In the genomic region with DNA sequence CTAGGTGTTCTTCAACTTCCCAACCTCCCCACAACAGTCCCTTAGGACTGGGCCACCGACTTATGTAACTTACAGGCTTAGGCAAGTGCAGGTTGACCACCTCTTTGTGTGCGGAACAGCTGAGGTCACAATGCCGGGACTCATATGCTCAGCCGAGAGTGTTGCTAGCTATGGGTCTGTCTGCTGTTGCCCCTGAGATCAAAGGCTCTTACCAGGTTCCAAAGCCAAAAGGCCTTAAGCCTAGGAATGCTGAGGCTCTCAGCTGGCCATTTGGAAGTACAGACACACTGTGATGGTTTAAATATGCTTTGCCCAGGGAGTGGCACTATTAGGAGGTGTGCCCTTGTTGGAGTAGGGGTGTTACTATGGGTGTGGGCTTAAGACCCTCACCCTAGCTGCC, we compare ENCODE assay signal across 44 mouse cellular contexts. TPM values are rescaled to one million over a fixed set of nuclear protein-coding genes. Genes with fewer than 3 reads are reported as not detected.
"Had no signal": no experiment of that assay in that cellular context is flagged by ENCODE, and none has a peak within 500 bp of the region (broad histone marks: within the 10 kb centered on the region; RNA-seq: fewer than 3 reads in every experiment).

A gene (minus strand): TSS at position 101 of the 400 bp plus-strand sequence.

- H3K4me2 ChIP-seq: limb, embryonic 12.5 days; limb, embryonic 13.5 days; limb, embryonic 15.5 days; liver, embryonic 11.5 days; liver, embryonic 12.5 days; liver, embryonic 13.5 days; liver, embryonic 15.5 days; lung, embryonic 14.5 days; lung, embryonic 15.5 days; midbrain, embryonic 12.5 days; midbrain, embryonic 13.5 days; midbrain, embryonic 15.5 days had no signal

- ATAC-seq: liver, embryonic 12.5 days; liver, postnatal 0 days; lung, postnatal 0 days; midbrain, embryonic 13.5 days; midbrain, embryonic 15.5 days; midbrain, embryonic 16.5 days had no signal

- H3K4me1 ChIP-seq: limb, embryonic 10.5 days; limb, embryonic 13.5 days; liver, embryonic 12.5 days; liver, embryonic 13.5 days; liver, embryonic 15.5 days; lung, embryonic 15.5 days; megakaryocyte, embryonic 14.5 days; midbrain, embryonic 12.5 days; midbrain, embryonic 13.5 days; midbrain, embryonic 15.5 days had no signal

- H3K27me3 ChIP-seq: limb, embryonic 12.5 days; limb, embryonic 13.5 days; limb, embryonic 15.5 days; liver, embryonic 12.5 days; liver, embryonic 13.5 days; liver, embryonic 15.5 days; lung, embryonic 15.5 days; midbrain, embryonic 12.5 days; midbrain, embryonic 13.5 days; midbrain, embryonic 15.5 days had no signal

- H3K9ac ChIP-seq: limb, embryonic 12.5 days; limb, embryonic 13.5 days; limb, embryonic 15.5 days; liver, embryonic 12.5 days; liver, embryonic 13.5 days; liver, embryonic 14.5 days; liver, embryonic 15.5 days; liver, postnatal 0 days; lung, embryonic 14.5 days; lung, embryonic 15.5 days; midbrain, embryonic 12.5 days; midbrain, embryonic 13.5 days; midbrain, embryonic 15.5 days had no signal

- H3K36me3 ChIP-seq: limb, embryonic 10.5 days; limb, embryonic 12.5 days; limb, embryonic 13.5 days; limb, embryonic 15.5 days; liver, embryonic 12.5 days; liver, embryonic 13.5 days; liver, embryonic 15.5 days; lung, embryonic 15.5 days; midbrain, embryonic 10.5 days; midbrain, embryonic 12.5 days; midbrain, embryonic 13.5 days; midbrain, embryonic 15.5 days had no signal

- H3K27ac ChIP-seq: left cerebral cortex, adult 2 months; limb, embryonic 10.5 days; limb, embryonic 12.5 days; limb, embryonic 13.5 days; limb, embryonic 15.5 days; liver, embryonic 12.5 days; liver, embryonic 13.5 days; liver, embryonic 14.5 days; liver, embryonic 15.5 days; lung, embryonic 15.5 days; macrophage; midbrain, embryonic 10.5 days; midbrain, embryonic 12.5 days; midbrain, embryonic 13.5 days; midbrain, embryonic 15.5 days had no signal

- H3K4me3 ChIP-seq: left cerebral cortex, adult 2 months; limb, embryonic 10.5 days; limb, embryonic 12.5 days; limb, embryonic 13.5 days; limb, embryonic 15.5 days; liver, embryonic 12.5 days; liver, embryonic 13.5 days; liver, embryonic 15.5 days; lung, embryonic 15.5 days; megakaryocyte, embryonic 14.5 days; midbrain, embryonic 10.5 days; midbrain, embryonic 12.5 days; midbrain, embryonic 13.5 days; midbrain, embryonic 15.5 days; myocyte had no signal

- H3K9me3 ChIP-seq: limb, embryonic 10.5 days; limb, embryonic 13.5 days; limb, embryonic 15.5 days; liver, embryonic 12.5 days; liver, embryonic 13.5 days; liver, embryonic 15.5 days; lung, embryonic 15.5 days; midbrain, embryonic 10.5 days; midbrain, embryonic 12.5 days; midbrain, embryonic 13.5 days; midbrain, embryonic 15.5 days had no signal

- DNase-seq: left cerebral cortex, postnatal 4 days; liver; liver, embryonic 13.5 days; liver, postnatal 0 days; lung, adult 18-20 months; lung, adult 2 months; lung, embryonic 14.5 days; lung, postnatal 10 days; lung, postnatal 14 days; lung, postnatal 36 days; lung, postnatal 4 days; midbrain, embryonic 14.5 days had no signal

RNA-seq across cellular contexts. Expression of the gene that starts here (rescaled TPM):
- total RNA-seq: left cerebral cortex, adult 18-20 months; left cerebral cortex, adult 2 months; left cerebral cortex, adult 8-10 months; left cerebral cortex, postnatal 14 days; left cerebral cortex, postnatal 25 days; left cerebral cortex, postnatal 36 days; megakaryocyte progenitor cell, adult 5-6 weeks; megakaryocyte, adult 5-6 weeks; megakaryocyte-erythroid progenitor cell, adult 5-6 weeks; monocyte, adult 5-6 weeks had no signal
- polyA plus RNA-seq: limb, embryonic 10.5 days; limb, embryonic 11.5 days; limb, embryonic 12.5 days; limb, embryonic 13.5 days; limb, embryonic 14.5 days; limb, embryonic 15.5 days; liver, embryonic 11.5 days; liver, embryonic 12.5 days; liver, embryonic 13.5 days; liver, embryonic 14.5 days; liver, embryonic 15.5 days; liver, embryonic 16.5 days; liver, postnatal 0 days; lung, embryonic 14.5 days; lung, embryonic 15.5 days; lung, embryonic 16.5 days; lung, postnatal 0 days; macrophage; midbrain, embryonic 10.5 days; midbrain, embryonic 12.5 days; midbrain, embryonic 13.5 days; midbrain, embryonic 14.5 days; midbrain, embryonic 15.5 days; midbrain, embryonic 16.5 days had no signal
